Mouse (Mus musculus): ENCODE results near the gene Washc3. TPM values are rescaled to one million over a fixed set of nuclear protein-coding genes. Genes with fewer than 3 reads are reported as not detected.
A peak's percentile ranks its signal among the peaks of the same experiment; 100 is the strongest.

The Washc3 gene
- polyA plus RNA-seq (2015; fragmentation: Nextera tagmentation; extraction: Ambion mirVana): 24.6 and 25.6 TPM in 2 replicates

- no peaks in the 10 kb centered on the region for H3K9me3 ChIP-seq (replicated peaks)
- whole genome bisulfite sequencing (ENCODE audit: insufficient replicate concordance): under 1% methylated on average over 23 of the region's 23 CpGs
- ATAC-seq (ENCODE audit: insufficient read depth): peak; percentile 94
Measured at GRCm38 (mm10) chr10:88200951-88201638, at the start of gene Washc3. Washc3 (plus strand) TSS chr10:88201093.

GRCm38 (mm10) chr10:88151658-88152057 is 49.2 kb upstream of the Washc3 start:
- Histone ChIP-seq H3K36me3 (replicated peaks) (peaks cover 60% of the 10 kb centered on the region), H3K4me2 (no peak overlapping the region), H3K27me3 (no peaks in the 10 kb centered on the region), H3K4me1 (replicated peaks) (peaks cover 9% of the 10 kb centered on the region), H3K9ac (no peak overlapping the region), H3K27ac (replicated peaks) (no peak overlapping the region), H3K4me3 (replicated peaks) (no peak overlapping the region), H3K9me3 (replicated peaks) (no peaks in the 10 kb centered on the region)
- no peak for ATAC-seq (ENCODE audit: insufficient read depth)
- 74% methylated on average over 6 of the region's 6 CpGs for WGBS (ENCODE audit: insufficient replicate concordance)

More at GRCm38 (mm10) chr10:88200951-88201638, at the start of gene Washc3:
- H3K9ac ChIP-seq: peak within 1 kb of the TSS; percentile 74
- peaks cover 17% of the 10 kb centered on the region for H3K4me1 ChIP-seq (replicated peaks)
- peak within 1 kb of the TSS; percentile 81 for H3K4me3 ChIP-seq (replicated peaks)
- peak within 1 kb of the TSS; percentile 87 for H3K4me2 ChIP-seq
- no peaks in the 10 kb centered on the region for H3K27me3 ChIP-seq
- H3K27ac ChIP-seq (replicated peaks): peak within 1 kb of the TSS; percentile 65
- 0 out of 2 replicates have a peak, but pooled peaks cover 6% of the 10 kb centered on the region for H3K36me3 ChIP-seq (replicated peaks)

GRCm38 (mm10) chr10:88162096-88162495 is 38.8 kb upstream of the Washc3 start:
- no peak overlapping the region for H3K4me3 ChIP-seq (replicated peaks)
- H3K4me1 ChIP-seq (replicated peaks): no peaks in the 10 kb centered on the region
- ATAC-seq (ENCODE audit: insufficient read depth): no peak
- no peak overlapping the region for H3K9ac ChIP-seq
- H3K36me3 ChIP-seq (replicated peaks): peaks cover 54% of the 10 kb centered on the region
- no peak overlapping the region for H3K27ac ChIP-seq (replicated peaks)
- no peaks in the 10 kb centered on the region for H3K27me3 ChIP-seq
- H3K9me3 ChIP-seq (replicated peaks): no peaks in the 10 kb centered on the region
- WGBS (ENCODE audit: insufficient replicate concordance): 83% methylated on average over 2 of the region's 2 CpGs
- no peak overlapping the region for H3K4me2 ChIP-seq

GRCm38 (mm10) chr10:88162676-88163075 is 38.2 kb upstream of the Washc3 start:
- no peaks in the 10 kb centered on the region for H3K27me3 ChIP-seq

GRCm38 (mm10) chr10:88166158-88166557 is 34.7 kb upstream of the Washc3 start:
- Histone ChIP-seq H3K4me3 (replicated peaks) (no peak overlapping the region), H3K9ac (no peak overlapping the region), H3K4me1 (replicated peaks) (no peaks in the 10 kb centered on the region), H3K4me2 (no peak overlapping the region), H3K27ac (replicated peaks) (no peak overlapping the region), H3K27me3 (no peaks in the 10 kb centered on the region), H3K36me3 (replicated peaks) (peaks cover 32% of the 10 kb centered on the region), H3K9me3 (replicated peaks) (no peaks in the 10 kb centered on the region)
- no peak for ATAC-seq (ENCODE audit: insufficient read depth)
- 86% methylated on average over 3 of the region's 3 CpGs for WGBS (ENCODE audit: insufficient replicate concordance)

More at GRCm38 (mm10) chr10:88162676-88163075, 38.2 kb upstream of the Washc3 start:
- Histone ChIP-seq H3K4me2 (no peak overlapping the region), H3K4me3 (replicated peaks) (no peak overlapping the region), H3K36me3 (replicated peaks) (peaks cover 52% of the 10 kb centered on the region), H3K9ac (no peak overlapping the region), H3K27ac (replicated peaks) (no peak overlapping the region), H3K4me1 (replicated peaks) (no peaks in the 10 kb centered on the region), H3K9me3 (replicated peaks) (no peaks in the 10 kb centered on the region)
- ATAC-seq (ENCODE audit: insufficient read depth): no peak
- 75% methylated on average over 5 of the region's 5 CpGs for WGBS (ENCODE audit: insufficient replicate concordance)

- Histone ChIP-seq H3K4me3 (replicated peaks) (no peak overlapping the region), H3K4me2 (no peak overlapping the region), H3K27me3 (no peaks in the 10 kb centered on the region), H3K36me3 (replicated peaks) (peaks cover 25% of the 10 kb centered on the region), H3K9me3 (replicated peaks) (no peaks in the 10 kb centered on the region), H3K9ac (no peak overlapping the region), H3K27ac (replicated peaks) (no peak overlapping the region), H3K4me1 (replicated peaks) (no peaks in the 10 kb centered on the region)
- WGBS (ENCODE audit: insufficient replicate concordance): 70% methylated on average over 7 of the region's 7 CpGs
- ATAC-seq (ENCODE audit: insufficient read depth): no peak
Measured at GRCm38 (mm10) chr10:88167438-88168077, 33.3 kb upstream of the Washc3 start.

GRCm38 (mm10) chr10:88200541-88200940 is 352 bp upstream of the Washc3 start:
- 12% methylated on average over 4 of the region's 4 CpGs for WGBS (ENCODE audit: insufficient replicate concordance)
- Histone ChIP-seq H3K36me3 (replicated peaks) (0 out of 2 replicates have a peak, but pooled peaks cover 6% of the 10 kb centered on the region), H3K4me2 (peak overlapping the region; percentile 87), H3K27me3 (no peaks in the 10 kb centered on the region), H3K9ac (no peak overlapping the region), H3K9me3 (replicated peaks) (no peaks in the 10 kb centered on the region), H3K4me1 (replicated peaks) (peaks cover 17% of the 10 kb centered on the region), H3K27ac (replicated peaks) (no peak overlapping the region), H3K4me3 (replicated peaks) (peak overlapping the region; percentile 81)
- no peak for ATAC-seq (ENCODE audit: insufficient read depth)

- WGBS (ENCODE audit: insufficient replicate concordance): 60% methylated on average over 13 of the region's 13 CpGs
- Histone ChIP-seq H3K4me3 (replicated peaks) (peak overlapping the region; percentile 81), H3K4me2 (peak overlapping the region; percentile 87), H3K36me3 (replicated peaks) (0 out of 2 replicates have a peak, but pooled peaks cover 6% of the 10 kb centered on the region), H3K9me3 (replicated peaks) (no peaks in the 10 kb centered on the region), H3K27ac (replicated peaks) (no peak overlapping the region), H3K4me1 (replicated peaks) (peaks cover 17% of the 10 kb centered on the region), H3K27me3 (no peaks in the 10 kb centered on the region), H3K9ac (peak overlapping the region; percentile 74; the same call in 1 of the 2 replicates)
- ATAC-seq (ENCODE audit: insufficient read depth): no peak
Measured at GRCm38 (mm10) chr10:88201650-88202049, 757 bp downstream of the Washc3 start.

GRCm38 (mm10) chr10:88202581-88202980 is 1.7 kb downstream of the Washc3 start:
- no peak overlapping the region for H3K4me2 ChIP-seq
- H3K27me3 ChIP-seq: no peaks in the 10 kb centered on the region
- WGBS (ENCODE audit: insufficient replicate concordance): 37% methylated on average over 8 of the region's 8 CpGs

GRCm38 (mm10) chr10:88203236-88203635 is 2.3 kb downstream of the Washc3 start:
- H3K4me2 ChIP-seq: no peak overlapping the region
- H3K4me1 ChIP-seq (replicated peaks): peaks cover 17% of the 10 kb centered on the region

More at GRCm38 (mm10) chr10:88202581-88202980, 1.7 kb downstream of the Washc3 start:
- no peak for ATAC-seq (ENCODE audit: insufficient read depth)
- H3K27ac ChIP-seq (replicated peaks): no peak overlapping the region
- no peak overlapping the region for H3K9ac ChIP-seq
- no peak overlapping the region for H3K4me3 ChIP-seq (replicated peaks)
- no peaks in the 10 kb centered on the region for H3K9me3 ChIP-seq (replicated peaks)
- 0 out of 2 replicates have a peak, but pooled peaks cover 6% of the 10 kb centered on the region for H3K36me3 ChIP-seq (replicated peaks)
- H3K4me1 ChIP-seq (replicated peaks): peaks cover 17% of the 10 kb centered on the region

GRCm38 (mm10) chr10:88212644-88213043 is 11.8 kb downstream of the Washc3 start:
- Histone ChIP-seq H3K4me1 (replicated peaks) (no peaks in the 10 kb centered on the region), H3K27ac (replicated peaks) (no peak overlapping the region), H3K9ac (no peak overlapping the region), H3K36me3 (replicated peaks) (0 out of 2 replicates have a peak, but pooled peaks cover 3% of the 10 kb centered on the region), H3K4me3 (replicated peaks) (no peak overlapping the region), H3K4me2 (no peak overlapping the region), H3K27me3 (no peaks in the 10 kb centered on the region), H3K9me3 (replicated peaks) (no peaks in the 10 kb centered on the region)
- no peak for ATAC-seq (ENCODE audit: insufficient read depth)
- WGBS (ENCODE audit: insufficient replicate concordance): 77% methylated on average over 5 of the region's 5 CpGs

More at GRCm38 (mm10) chr10:88203236-88203635, 2.3 kb downstream of the Washc3 start:
- no peak for ATAC-seq (ENCODE audit: insufficient read depth)
- H3K9ac ChIP-seq: no peak overlapping the region
- H3K27me3 ChIP-seq: no peaks in the 10 kb centered on the region
- no peaks in the 10 kb centered on the region for H3K9me3 ChIP-seq (replicated peaks)
- H3K4me3 ChIP-seq (replicated peaks): no peak overlapping the region
- WGBS (ENCODE audit: insufficient replicate concordance): 84% methylated on average over 6 of the region's 6 CpGs
- no peak overlapping the region for H3K27ac ChIP-seq (replicated peaks)
- H3K36me3 ChIP-seq (replicated peaks): 0 out of 2 replicates have a peak, but pooled peaks cover 6% of the 10 kb centered on the region

Data from liver, embryonic 15.5 days (tissue).